Mouse (Mus musculus) forebrain, embryonic 16.5 days (tissue): ENCODE results near the gene Hsf2bp. TPM values are rescaled to one million over a fixed set of nuclear protein-coding genes. Genes with fewer than 3 reads are reported as not detected.

ENCODE experiments used
- ATAC-seq: fragments of 200-750 bp; cut with Nextera tagmentation; 2 replicates; pipeline ENCODE4 v1.8.0; 2017; ENCODE audit warnings: mild to moderate bottlenecking, moderate library complexity
- H3K27ac ChIP-seq: fragments of 300-500 bp; sonication (generic); 2 replicates; pipeline ENCODE4 v1.5.1; 2014; ENCODE audit warnings: low read length, control low read depth
- H3K27me3 ChIP-seq: fragments of 300-500 bp; sonication (generic); replicated peaks from 2 replicates; pipeline ENCODE4 v1.6.1; 2014; ENCODE audit warnings: low read length; ENCODE audit not compliant: control insufficient read depth, insufficient read depth
- H3K36me3 ChIP-seq: fragments of 300-500 bp; sonication (generic); 2 replicates; pipeline ENCODE4 v1.6.1; 2014; ENCODE audit not compliant: control insufficient read depth, insufficient read depth
- H3K4me1 ChIP-seq: fragments of 300-500 bp; sonication (generic); replicated peaks from 2 replicates; pipeline ENCODE4 v1.6.1; 2014; ENCODE audit warnings: low read length; ENCODE audit not compliant: control insufficient read depth, insufficient read depth
- H3K4me2 ChIP-seq: fragments of 300-500 bp; sonication (generic); 2 replicates; pipeline ENCODE4 v1.6.1; 2014; ENCODE audit warnings: mild to moderate bottlenecking, low read length, control low read depth
- H3K4me3 ChIP-seq: fragments of 300-500 bp; sonication (generic); replicated peaks from 2 replicates; pipeline ENCODE4 v1.5.1; 2014; ENCODE audit warnings: mild to moderate bottlenecking, low read length, control low read depth
- H3K9ac ChIP-seq: fragments of 300-500 bp; sonication (generic); replicated peaks from 2 replicates; pipeline ENCODE4 v1.6.1; 2014; ENCODE audit warnings: low read depth, low read length, control low read depth
- H3K9me3 ChIP-seq: fragments of 300-500 bp; sonication (generic); 2 replicates; pipeline ENCODE4 v1.6.1; 2016; ENCODE audit warnings: low read length; ENCODE audit not compliant: control insufficient read depth
- WGBS: fragments of 180-500 bp; shearing (Covaris S2); extraction: QIAGEN DNeasy Blood & Tissue Kit; methylation state at CpG from one replicate; pipeline ENCODE4 v1.1.7; 2014; 5-methylcytosine and 5-hydroxymethylcytosine counted together
- polyA plus RNA-seq: library from polyadenylated mRNA; unstranded; fragments of >200 nt; fragmentation: Nextera tagmentation; extraction: Ambion mirVana; gene quantifications from 2 replicates; pipeline ENCODE4 v1.2.1, GENCODE M21; 2015

Hsf2bp gene
- polyA plus RNA-seq, 1 experiment from 2014 or later, result 0.84 TPM

DNA sequence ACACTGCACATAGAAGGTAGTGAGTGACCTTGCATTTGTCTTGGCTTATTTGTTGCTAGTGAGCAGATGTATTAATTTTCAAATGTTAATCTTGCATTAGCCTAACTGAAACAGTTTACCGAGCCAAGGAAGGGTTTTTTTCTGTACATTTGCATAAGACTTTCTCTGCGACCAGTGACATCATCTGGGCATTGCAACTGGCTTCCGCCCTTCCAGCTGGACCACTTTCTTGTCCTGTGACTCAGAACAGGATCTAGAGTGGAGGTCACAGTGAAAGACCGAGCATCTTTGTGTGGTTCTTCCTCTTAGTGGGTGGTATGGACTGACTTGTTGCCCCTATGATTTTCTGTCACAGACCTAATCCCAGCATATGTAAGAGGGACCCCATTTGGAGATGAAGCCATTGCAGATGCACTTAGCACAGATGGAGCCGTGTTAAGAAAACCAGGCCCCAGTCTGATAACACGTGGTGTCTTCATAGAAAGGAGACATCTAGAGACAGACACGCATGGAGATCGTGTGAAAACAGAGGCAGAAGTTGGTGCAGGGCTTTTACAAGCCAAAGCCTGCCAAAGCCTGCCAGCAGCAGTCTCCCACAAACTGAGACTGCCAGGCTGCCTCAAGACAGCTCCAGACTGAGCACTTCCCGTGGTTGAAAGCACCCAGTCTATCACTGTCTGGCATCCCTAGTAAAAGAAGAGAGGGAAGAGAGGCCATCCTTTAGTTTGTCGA, 108.1 kb downstream of the Hsf2bp start:
- Histone ChIP-seq H3K4me2 (no peak overlapping the region), H3K4me3 (no peak overlapping the region), H3K27ac (peak overlapping the region; percentile 64), H3K4me1 (peaks cover 5% of the 10 kb centered on the region; the same call in 1 of the 2 replicates), H3K27me3 (no peaks in the 10 kb centered on the region), H3K36me3 (no peaks in the 10 kb centered on the region), H3K9ac (no peak overlapping the region), H3K9me3 (no peaks in the 10 kb centered on the region)
- 70% methylated on average over 10 of the region's 10 CpGs for WGBS
- peak; percentile 85 for ATAC-seq

GRCm38 (mm10) chr17:31924229-31924628, 111.9 kb downstream of the Hsf2bp start:
- H3K9ac ChIP-seq, result no peak overlapping the region
- no peaks in the 10 kb centered on the region for H3K36me3 ChIP-seq
- no peak for ATAC-seq
- H3K4me3 ChIP-seq, result no peak overlapping the region
- 48% methylated on average over 4 of the region's 4 CpGs for WGBS
- H3K4me2 ChIP-seq, result no peak overlapping the region
- no peaks in the 10 kb centered on the region for H3K4me1 ChIP-seq
- no peaks in the 10 kb centered on the region for H3K27me3 ChIP-seq
- no peaks in the 10 kb centered on the region for H3K9me3 ChIP-seq
- no peak overlapping the region for H3K27ac ChIP-seq

DNA sequence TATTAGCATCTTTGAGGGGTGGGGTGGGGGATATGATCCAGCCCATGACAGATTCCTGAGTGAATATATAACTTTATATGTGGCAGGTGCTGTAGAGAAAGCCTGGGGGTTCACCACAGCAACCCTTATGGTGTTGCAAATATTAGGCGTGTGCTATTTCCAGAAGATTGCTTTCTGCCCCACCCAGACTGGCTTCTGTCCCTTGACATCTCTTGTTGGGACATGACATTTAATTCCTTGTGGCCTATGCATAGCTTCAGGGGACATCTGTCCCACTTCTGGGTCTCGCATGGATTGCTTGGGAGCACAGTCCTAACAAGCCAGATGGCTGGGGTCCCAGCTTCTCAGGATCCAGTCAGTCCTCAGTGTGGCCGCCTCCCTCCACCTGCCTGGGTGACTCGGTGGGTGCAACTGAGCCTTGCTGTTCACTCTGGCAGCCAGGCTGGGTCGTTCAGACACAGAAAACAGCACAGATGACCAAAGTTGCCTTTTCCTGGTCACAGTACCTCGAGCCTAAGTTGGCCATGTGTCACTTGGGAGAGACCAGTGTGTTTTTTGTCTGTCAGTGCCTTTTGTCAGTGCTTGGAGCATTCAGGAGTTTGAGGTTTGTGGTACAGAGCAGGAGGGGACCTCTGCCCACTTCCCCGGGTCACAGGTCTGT, 112.7 kb downstream of the Hsf2bp start:
- H3K4me3 ChIP-seq, result no peak overlapping the region
- no peak overlapping the region for H3K4me2 ChIP-seq
- H3K9me3 ChIP-seq, result no peaks in the 10 kb centered on the region
- 74% methylated on average over 7 of the region's 7 CpGs for WGBS
- H3K4me1 ChIP-seq, result no peaks in the 10 kb centered on the region
- no peak overlapping the region for H3K9ac ChIP-seq
- no peaks in the 10 kb centered on the region for H3K27me3 ChIP-seq
- no peaks in the 10 kb centered on the region for H3K36me3 ChIP-seq
- no peak for ATAC-seq
- H3K27ac ChIP-seq, result no peak overlapping the region

DNA sequence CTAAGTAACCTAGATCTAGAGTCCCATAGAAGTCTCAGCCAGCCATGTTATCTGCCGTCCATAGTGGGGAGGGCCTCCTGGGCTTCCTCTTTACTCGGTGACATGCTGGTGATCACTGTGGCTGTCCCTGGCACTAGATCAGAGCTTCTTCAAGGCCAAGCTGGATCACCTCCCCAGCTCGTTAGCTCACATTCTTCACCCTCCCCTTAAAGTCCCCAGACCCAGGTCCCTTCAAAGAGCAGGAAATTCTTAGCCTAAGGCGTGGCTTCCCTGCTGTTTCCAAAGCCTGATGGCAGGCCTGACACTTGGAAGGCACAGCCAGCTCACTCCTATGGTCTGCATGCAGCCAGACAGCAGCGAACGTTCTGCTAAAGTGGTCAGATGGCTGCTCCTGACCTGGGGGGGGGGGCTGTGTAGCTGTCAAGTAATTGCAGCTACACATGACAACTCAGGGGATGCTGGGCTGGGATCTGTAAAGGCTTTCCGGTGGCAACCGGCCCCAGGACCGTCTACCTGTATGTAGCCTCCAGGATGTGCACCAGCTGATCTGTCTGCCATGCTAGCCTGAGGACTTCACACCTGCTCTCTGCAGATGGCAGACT, 115.5 kb downstream of the Hsf2bp start:
- no peak overlapping the region for H3K9ac ChIP-seq
- no peak overlapping the region for H3K4me3 ChIP-seq
- H3K9me3 ChIP-seq, result no peaks in the 10 kb centered on the region
- no peak for ATAC-seq
- no peak overlapping the region for H3K27ac ChIP-seq
- H3K27me3 ChIP-seq, result no peaks in the 10 kb centered on the region
- no peaks in the 10 kb centered on the region for H3K36me3 ChIP-seq
- H3K4me2 ChIP-seq, result no peak overlapping the region
- 39% methylated on average over 9 of the region's 9 CpGs for WGBS
- no peaks in the 10 kb centered on the region for H3K4me1 ChIP-seq

GRCm38 (mm10) chr17:31919599-31919998, 116.5 kb downstream of the Hsf2bp start:
- no peak overlapping the region for H3K4me3 ChIP-seq
- no peaks in the 10 kb centered on the region for H3K9me3 ChIP-seq
- ATAC-seq, result no peak
- no peak overlapping the region for H3K27ac ChIP-seq
- H3K4me1 ChIP-seq, result no peaks in the 10 kb centered on the region
- H3K4me2 ChIP-seq, result no peak overlapping the region
- H3K9ac ChIP-seq, result no peak overlapping the region
- H3K36me3 ChIP-seq, result no peaks in the 10 kb centered on the region
- WGBS, result 97% methylated on average over 7 of the region's 7 CpGs
- no peaks in the 10 kb centered on the region for H3K27me3 ChIP-seq

DNA sequence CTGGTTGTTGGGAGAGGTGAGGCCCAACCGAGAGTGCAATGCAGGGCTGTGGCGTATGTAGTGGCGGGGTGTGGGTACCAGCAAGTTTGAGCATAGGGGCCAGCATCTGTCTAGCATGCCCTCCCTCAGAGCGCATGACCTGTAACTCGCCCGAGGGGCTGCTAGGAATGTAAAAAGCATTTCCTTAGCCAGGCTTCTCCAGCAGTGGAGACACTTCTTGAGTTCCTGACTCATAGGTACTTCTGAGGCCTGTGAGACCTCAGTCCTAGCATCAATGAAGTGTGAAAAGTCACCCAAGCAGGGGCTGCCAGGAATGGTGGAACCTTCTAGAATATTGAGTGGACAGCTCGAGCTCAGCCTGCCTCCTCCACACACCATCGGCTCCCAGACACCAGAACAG, 117.8 kb downstream of the Hsf2bp start:
- Histone ChIP-seq H3K4me3 (no peak overlapping the region), H3K4me2 (no peak overlapping the region), H3K27me3 (no peaks in the 10 kb centered on the region), H3K4me1 (no peaks in the 10 kb centered on the region), H3K9ac (no peak overlapping the region), H3K36me3 (no peaks in the 10 kb centered on the region), H3K9me3 (no peaks in the 10 kb centered on the region), H3K27ac (no peak overlapping the region)
- ATAC-seq, result no peak
- 90% methylated on average over 8 of the region's 8 CpGs for WGBS

DNA sequence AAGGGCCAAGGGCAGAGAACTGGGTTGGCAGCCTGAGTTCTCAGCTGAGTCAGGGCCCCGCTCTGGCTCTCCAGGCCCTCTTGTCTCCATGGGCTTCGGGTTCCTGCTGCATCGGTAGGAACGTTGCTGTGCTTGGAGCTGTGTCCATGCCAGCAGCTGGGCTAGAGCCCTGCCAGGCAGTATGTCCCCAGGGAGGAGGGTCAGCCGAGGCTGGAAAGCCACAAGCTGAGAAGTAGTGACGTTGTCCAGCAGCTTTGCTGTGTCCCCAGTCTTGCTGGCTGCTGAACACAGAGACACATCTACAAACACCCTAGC, 119.7 kb downstream of the Hsf2bp start:
- Histone ChIP-seq H3K4me1 (peaks cover 7% of the 10 kb centered on the region), H3K9me3 (no peaks in the 10 kb centered on the region), H3K4me2 (no peak overlapping the region), H3K9ac (no peak overlapping the region), H3K27ac (no peak overlapping the region), H3K27me3 (no peaks in the 10 kb centered on the region), H3K36me3 (no peaks in the 10 kb centered on the region), H3K4me3 (no peak overlapping the region)
- WGBS, result 85% methylated on average over 6 of the region's 6 CpGs
- no peak for ATAC-seq

DNA sequence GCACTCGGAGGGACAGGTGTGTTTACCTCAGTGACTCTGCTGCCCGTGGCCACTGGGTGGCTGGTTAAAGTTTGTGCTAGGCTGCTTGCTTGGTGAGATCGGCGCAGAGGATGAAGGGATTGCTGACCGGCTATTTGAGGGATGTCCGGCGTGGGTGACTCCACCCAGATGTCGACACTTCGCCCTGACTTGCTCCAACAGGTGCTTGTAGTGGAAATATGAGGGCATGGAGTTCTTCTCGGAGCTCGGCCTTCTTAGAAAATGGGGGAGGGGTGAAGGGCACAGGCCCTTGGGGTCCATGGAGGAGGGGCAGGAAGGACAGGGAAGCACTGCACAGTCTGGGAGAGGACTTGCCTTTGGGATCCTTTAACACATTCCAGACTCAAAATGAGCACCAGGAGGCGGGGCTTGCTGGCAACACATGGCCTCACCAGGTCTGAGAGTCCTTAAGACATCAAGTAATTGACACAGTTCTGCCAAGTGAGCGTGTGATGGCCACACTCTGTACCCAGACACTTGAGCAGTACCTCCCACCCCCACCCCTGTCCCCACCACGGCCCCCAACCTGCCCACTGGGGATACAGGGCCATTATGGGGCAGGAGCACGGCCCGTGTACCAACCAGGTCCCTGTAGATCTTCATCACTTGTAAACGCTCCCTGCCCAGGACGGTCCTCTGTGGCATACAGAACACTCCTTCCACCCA, 120.2 kb downstream of the Hsf2bp start:
- WGBS, result 84% methylated on average over 18 of the region's 18 CpGs
- H3K27ac ChIP-seq, result no peak overlapping the region
- H3K4me2 ChIP-seq, result no peak overlapping the region
- no peak overlapping the region for H3K9ac ChIP-seq
- no peaks in the 10 kb centered on the region for H3K27me3 ChIP-seq
- no peaks in the 10 kb centered on the region for H3K9me3 ChIP-seq
- no peak overlapping the region for H3K4me3 ChIP-seq
- no peak for ATAC-seq
- no peaks in the 10 kb centered on the region for H3K36me3 ChIP-seq
- H3K4me1 ChIP-seq, result peaks cover 7% of the 10 kb centered on the region

DNA sequence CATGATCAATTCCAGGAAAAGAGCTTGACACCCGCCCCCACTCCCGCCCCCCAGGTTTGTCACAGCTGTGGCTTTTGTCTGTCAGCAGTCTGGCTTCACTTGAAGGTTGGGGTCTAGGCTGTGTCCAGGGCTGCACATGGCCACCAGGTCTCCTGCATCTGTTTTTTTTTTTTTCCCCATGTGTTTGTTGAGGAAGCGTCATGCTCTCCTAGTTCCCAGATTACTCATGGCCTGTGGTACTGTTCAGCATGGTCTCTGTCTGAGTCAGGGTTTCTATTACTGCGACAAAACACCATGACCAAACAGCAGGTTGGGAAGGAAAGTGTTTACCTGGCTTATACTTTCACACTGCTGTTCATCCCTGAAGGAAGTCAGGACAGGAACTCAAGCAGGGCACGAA, 121.8 kb downstream of the Hsf2bp start:
- no peak overlapping the region for H3K4me3 ChIP-seq
- no peak overlapping the region for H3K27ac ChIP-seq
- no peak overlapping the region for H3K9ac ChIP-seq
- no peaks in the 10 kb centered on the region for H3K36me3 ChIP-seq
- WGBS, result 91% methylated on average over 5 of the region's 5 CpGs
- H3K9me3 ChIP-seq, result no peaks in the 10 kb centered on the region
- H3K27me3 ChIP-seq, result no peaks in the 10 kb centered on the region
- no peak overlapping the region for H3K4me2 ChIP-seq
- H3K4me1 ChIP-seq, result peaks cover 7% of the 10 kb centered on the region
- no peak for ATAC-seq
